Mouse (Mus musculus) stomach, postnatal 0 days (tissue): ENCODE results near the gene Sept1.

Experiments
- CTCF ChIP-seq: IDR thresholded peaks from 2 replicates; pipeline ENCODE4 v1.5.1; 2016; ENCODE audit warnings: antibody characterized with exemption, low read depth, mild to moderate bottlenecking, moderate library complexity
- EP300 ChIP-seq: optimal IDR thresholded peaks from 2 replicates; pipeline ENCODE3; 2016; ENCODE audit warnings: antibody characterized with exemption

DNA sequence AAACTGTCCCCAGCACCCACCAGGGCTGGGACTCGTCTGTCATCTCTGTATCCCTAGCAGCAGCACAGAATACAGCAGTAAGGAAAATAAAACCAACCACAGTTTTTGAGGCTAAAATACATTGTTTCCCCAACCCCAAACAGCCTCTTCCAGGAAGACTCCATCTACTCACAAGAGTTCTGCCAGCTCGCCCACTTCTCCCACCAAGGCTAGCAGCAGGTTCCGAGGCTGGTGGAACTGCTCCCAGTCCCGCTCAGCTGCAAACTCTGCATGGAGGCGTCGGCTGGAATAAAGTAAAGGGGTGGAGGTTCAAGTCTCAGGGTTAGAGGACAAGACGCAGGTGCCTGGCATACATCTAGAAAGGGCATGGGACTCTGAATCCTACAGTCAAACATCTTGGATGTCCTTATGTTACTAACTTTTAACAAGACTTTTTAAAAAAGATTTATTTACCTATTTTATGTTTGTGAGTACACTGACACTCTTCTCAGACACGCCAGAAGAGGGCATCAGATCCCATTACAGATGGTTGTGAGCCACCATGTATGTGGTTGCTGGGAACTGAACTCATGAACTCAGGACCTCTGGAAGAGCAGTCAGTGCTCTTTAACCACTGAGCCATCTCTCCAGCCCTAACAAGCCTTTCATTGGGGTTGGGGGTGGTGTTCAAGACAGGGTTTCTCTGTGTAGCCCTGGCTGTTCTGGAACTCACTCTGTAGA lies 26.4 kb upstream of the Sept1 start:
- TF ChIP-seq CTCF = peak; percentile 33; the same call in 1 of the 2 replicates
- no peak for TF ChIP-seq EP300
